Mouse (Mus musculus) C2C12 (cell line): ENCODE data around the gene Ilk. TPM values are rescaled to one million over a fixed set of nuclear protein-coding genes. Genes with fewer than 3 reads are reported as not detected.
"Not testable (repeated sequence)": the region's sequence is repeated elsewhere in the genome, so short reads cannot be mapped to it uniquely, and the experiment has no call there.

Source experiments
- H3K27me3 ChIP-seq: one replicate; pipeline ENCODE4 v1.6.1; 2011; ENCODE audit not compliant: control insufficient read depth, insufficient read depth, insufficient read length
- H3K36me3 ChIP-seq: one replicate; pipeline ENCODE4 v1.6.1; 2011; ENCODE audit not compliant: control insufficient read depth, insufficient read depth
- H3K4me3 ChIP-seq: one replicate; pipeline ENCODE4 v1.5.1; 2011; ENCODE audit warnings: mild to moderate bottlenecking, control low read depth; ENCODE audit not compliant: poor library complexity, insufficient read depth, severe bottlenecking
- H3K79me2 ChIP-seq: one replicate; pipeline ENCODE4 v1.6.1; 2011; ENCODE audit not compliant: control insufficient read depth, insufficient read depth
- H3K79me3 ChIP-seq: one replicate; pipeline ENCODE4 v1.6.1; 2011; ENCODE audit warnings: low read depth, control low read depth
- H3ac ChIP-seq: one replicate; pipeline ENCODE3; 2011; ENCODE audit warnings: low read depth; ENCODE audit not compliant: control insufficient read depth, insufficient read length
- CEBPB ChIP-seq: IDR thresholded peaks from one replicate; pipeline ENCODE4 v1.6.1; 2011; ENCODE audit warnings: low read depth, mild to moderate bottlenecking, control low read depth, moderate library complexity
- CTCF ChIP-seq: IDR thresholded peaks from one replicate; pipeline ENCODE4 v1.5.1; 2011; ENCODE audit not compliant: control insufficient read depth, insufficient read depth, insufficient read length
- FOSL1 ChIP-seq: IDR thresholded peaks from one replicate; pipeline ENCODE4 v1.8.0; 2011; ENCODE audit warnings: mild to moderate bottlenecking, low read length; ENCODE audit not compliant: poor library complexity, insufficient read depth, severe bottlenecking
- MAX ChIP-seq: IDR thresholded peaks from one replicate; pipeline ENCODE4 v1.6.1; 2011; ENCODE audit warnings: mild to moderate bottlenecking, control low read depth
- MYOD1 ChIP-seq: IDR thresholded peaks from one replicate; pipeline ENCODE4 v1.6.1; 2011; ENCODE audit warnings: low read depth; ENCODE audit not compliant: control insufficient read depth, insufficient read length
- MYOG ChIP-seq: IDR thresholded peaks from one replicate; pipeline ENCODE4 v1.6.1; 2011; ENCODE audit not compliant: control insufficient read depth, insufficient read length; ENCODE audit errors: extremely low read depth
- USF1 ChIP-seq: IDR thresholded peaks from one replicate; pipeline ENCODE4 v1.6.1; 2011; ENCODE audit warnings: low read depth, mild to moderate bottlenecking, control low read depth, moderate library complexity
- polyA plus RNA-seq: library from polyadenylated mRNA; unstranded; fragments of >200 nt; fragmentation: generic; extraction: Trizol; gene quantifications from one replicate; pipeline ENCODE4 v1.2.1, GENCODE M21; 2012; ENCODE audit warnings: missing spikeins

Gene Ilk
- polyA plus RNA-seq, 1 experiment: 375 TPM

- H3K4me3 ChIP-seq: no peak overlapping the region
- no peak overlapping the region for H3ac ChIP-seq
- no peaks in the 10 kb centered on the region for H3K27me3 ChIP-seq
- no peak for TF ChIP-seq MYOD1
- no peak for TF ChIP-seq CTCF
- TF ChIP-seq MAX: no peak
- no peak for TF ChIP-seq MYOG
- peaks cover 74% of the 10 kb centered on the region for H3K79me2 ChIP-seq
- H3K79me3 ChIP-seq: peaks cover 40% of the 10 kb centered on the region
- peaks cover 53% of the 10 kb centered on the region for H3K36me3 ChIP-seq
These were observed 2.6 kb upstream of the Ilk start for GRCm38 (mm10) chr7:105733836-105734235.

GRCm38 (mm10) chr7:105734826-105735225, 1.6 kb upstream of the Ilk start:
- peaks cover 82% of the 10 kb centered on the region for H3K79me2 ChIP-seq
- peaks cover 45% of the 10 kb centered on the region for H3K79me3 ChIP-seq
- peak overlapping the region; percentile 24 for H3ac ChIP-seq
- H3K4me3 ChIP-seq: no peak overlapping the region
- no peaks in the 10 kb centered on the region for H3K27me3 ChIP-seq
- TF ChIP-seq FOSL1: no peak
- no peak for TF ChIP-seq CTCF
- TF ChIP-seq USF1: no peak
- no peak for TF ChIP-seq MYOD1
- TF ChIP-seq MAX: no peak
- no peak for TF ChIP-seq MYOG
- no peak for TF ChIP-seq CEBPB
- peaks cover 49% of the 10 kb centered on the region for H3K36me3 ChIP-seq

- peaks cover 88% of the 10 kb centered on the region for H3K79me2 ChIP-seq
- peaks cover 53% of the 10 kb centered on the region for H3K36me3 ChIP-seq
- H3ac ChIP-seq: peak overlapping the region; percentile 41
- not testable (repeated sequence) for H3K27me3 ChIP-seq
- H3K4me3 ChIP-seq: peak overlapping the region; percentile 71
- H3K79me3 ChIP-seq: peaks cover 51% of the 10 kb centered on the region
These were observed 928 bp upstream of the Ilk start for GRCm38 (mm10) chr7:105735464-105735863.

GRCm38 (mm10) chr7:105736911-105737521, 624 bp downstream of the Ilk start, which contains the start of gene Rrp8:
Rrp8 (minus strand) TSS chr7:105737385.
- H3K27me3 ChIP-seq: no peaks in the 10 kb centered on the region
- TF ChIP-seq CTCF: no peak
- H3K36me3 ChIP-seq: peaks cover 49% of the 10 kb centered on the region
- peaks cover 51% of the 10 kb centered on the region for H3K79me3 ChIP-seq
- peak within 1 kb of the TSS; percentile 71 for H3K4me3 ChIP-seq
- H3K79me2 ChIP-seq: peaks cover 85% of the 10 kb centered on the region
- peak within 1 kb of the TSS; percentile 95 for H3ac ChIP-seq

GRCm38 (mm10) chr7:105737648-105738047, 1.3 kb downstream of the Ilk start:
- Histone ChIP-seq H3K36me3 (peaks cover 49% of the 10 kb centered on the region), H3K79me2 (peaks cover 85% of the 10 kb centered on the region), H3K27me3 (no peaks in the 10 kb centered on the region), H3K4me3 (peak overlapping the region; percentile 71), H3K79me3 (peaks cover 51% of the 10 kb centered on the region), H3ac (peak overlapping the region; percentile 75)
- TF ChIP-seq MYOG (no peak), USF1 (no peak), CEBPB (no peak), MAX (no peak), FOSL1 (no peak), MYOD1 (no peak), CTCF (no peak)

- peak overlapping the region; percentile 71 for H3K4me3 ChIP-seq
- no peak for TF ChIP-seq CEBPB
- TF ChIP-seq MAX: no peak
- TF ChIP-seq FOSL1: no peak
- TF ChIP-seq CTCF: no peak
- no peak for TF ChIP-seq MYOG
- no peak for TF ChIP-seq MYOD1
- no peak for TF ChIP-seq USF1
- peaks cover 56% of the 10 kb centered on the region for H3K79me3 ChIP-seq
- H3K27me3 ChIP-seq: no peaks in the 10 kb centered on the region
- peak overlapping the region; percentile 52 for H3ac ChIP-seq
- H3K79me2 ChIP-seq: peaks cover 85% of the 10 kb centered on the region
- peaks cover 48% of the 10 kb centered on the region for H3K36me3 ChIP-seq
These were observed 1.9 kb downstream of the Ilk start for GRCm38 (mm10) chr7:105738286-105738685.

- Histone ChIP-seq H3K4me3 (peak overlapping the region; percentile 71), H3ac (peak overlapping the region; percentile 27), H3K79me2 (peaks cover 85% of the 10 kb centered on the region), H3K79me3 (peaks cover 55% of the 10 kb centered on the region), H3K27me3 (no peaks in the 10 kb centered on the region), H3K36me3 (peaks cover 45% of the 10 kb centered on the region)
- TF ChIP-seq CTCF (no peak), USF1 (no peak), MYOD1 (no peak), CEBPB (no peak), MAX (no peak), MYOG (no peak), FOSL1 (no peak)
These were observed 2.6 kb downstream of the Ilk start for GRCm38 (mm10) chr7:105738948-105739347.
